Mouse (Mus musculus) common myeloid progenitor, adult 5-6 weeks (primary cell): ENCODE data around the gene Celf1. TPM values are rescaled to one million over a fixed set of nuclear protein-coding genes. Genes with fewer than 3 reads are reported as not detected.
A peak's percentile ranks its signal among the peaks of the same experiment; 100 is the strongest.

Experiments
- ATAC-seq: replicated peaks from 2 replicates; pipeline ENCODE4 v1.8.0; 2016; ENCODE audit warnings: low read depth, mild to moderate bottlenecking, moderate TSS enrichment, inconsistent platforms; ENCODE audit not compliant: poor library complexity, severe bottlenecking
- total RNA-seq: library from RNA; stranded (forward); fragments of 200-1000, 187-1606 nt; gene quantifications from 2 replicates; pipeline ENCODE4 v1.2.3, GENCODE M21; 2017

Gene Celf1
- total RNA-seq, 1 experiment from 2014 or later: 52.0 TPM

DNA sequence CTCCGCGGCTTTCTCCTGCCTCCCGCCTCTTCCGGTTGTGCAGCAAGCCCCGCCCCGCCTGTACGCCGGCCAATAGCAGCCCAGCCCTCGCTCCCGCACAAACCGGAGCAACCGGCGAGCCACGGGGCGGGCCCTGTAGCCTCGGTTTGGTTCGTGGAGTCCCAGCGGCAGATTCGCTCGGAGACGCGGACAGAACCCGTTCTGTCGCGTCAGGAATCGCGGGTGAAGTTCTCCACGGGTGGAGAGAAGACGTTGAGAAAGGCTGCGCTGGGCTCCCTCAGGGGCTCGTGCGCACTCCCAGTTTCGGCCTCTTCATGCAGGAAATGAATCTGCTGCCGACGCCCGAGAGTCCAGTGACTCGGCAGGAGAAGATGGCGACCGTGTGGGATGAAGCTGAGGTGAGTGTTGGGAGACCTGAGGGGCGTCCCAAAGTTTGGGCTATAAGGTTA lies 113.8 kb downstream of the Celf1 start, which contains the start of gene Psmc3:
Gene Psmc3 (plus strand): TSS at position 76 of the 449 bp plus-strand sequence.
- peak; percentile 99 for ATAC-seq

DNA sequence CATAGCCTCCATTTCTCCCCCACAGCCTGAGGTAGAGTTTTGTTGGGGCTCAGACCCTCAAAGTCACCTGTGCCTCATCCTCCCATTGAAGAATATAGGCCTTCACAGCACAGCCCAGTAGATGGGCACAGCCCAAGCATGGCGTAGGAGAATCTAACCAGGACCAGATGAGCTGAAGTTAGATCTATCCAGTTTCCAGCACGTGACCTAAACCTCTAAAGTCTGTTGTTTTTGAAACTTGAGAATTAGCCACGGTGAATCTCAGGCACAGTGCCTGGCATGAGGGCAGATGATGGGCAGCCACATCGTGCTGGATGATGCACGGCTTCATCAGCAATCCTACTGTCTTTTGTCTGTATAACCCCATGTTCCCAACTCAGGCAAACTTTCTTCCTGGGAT lies 118.3 kb downstream of the Celf1 start:
- ATAC-seq: no peak

- no peak for ATAC-seq
Measured at GRCm38 (mm10) chr2:91059376-91059775, 119.2 kb downstream of the Celf1 start.

DNA sequence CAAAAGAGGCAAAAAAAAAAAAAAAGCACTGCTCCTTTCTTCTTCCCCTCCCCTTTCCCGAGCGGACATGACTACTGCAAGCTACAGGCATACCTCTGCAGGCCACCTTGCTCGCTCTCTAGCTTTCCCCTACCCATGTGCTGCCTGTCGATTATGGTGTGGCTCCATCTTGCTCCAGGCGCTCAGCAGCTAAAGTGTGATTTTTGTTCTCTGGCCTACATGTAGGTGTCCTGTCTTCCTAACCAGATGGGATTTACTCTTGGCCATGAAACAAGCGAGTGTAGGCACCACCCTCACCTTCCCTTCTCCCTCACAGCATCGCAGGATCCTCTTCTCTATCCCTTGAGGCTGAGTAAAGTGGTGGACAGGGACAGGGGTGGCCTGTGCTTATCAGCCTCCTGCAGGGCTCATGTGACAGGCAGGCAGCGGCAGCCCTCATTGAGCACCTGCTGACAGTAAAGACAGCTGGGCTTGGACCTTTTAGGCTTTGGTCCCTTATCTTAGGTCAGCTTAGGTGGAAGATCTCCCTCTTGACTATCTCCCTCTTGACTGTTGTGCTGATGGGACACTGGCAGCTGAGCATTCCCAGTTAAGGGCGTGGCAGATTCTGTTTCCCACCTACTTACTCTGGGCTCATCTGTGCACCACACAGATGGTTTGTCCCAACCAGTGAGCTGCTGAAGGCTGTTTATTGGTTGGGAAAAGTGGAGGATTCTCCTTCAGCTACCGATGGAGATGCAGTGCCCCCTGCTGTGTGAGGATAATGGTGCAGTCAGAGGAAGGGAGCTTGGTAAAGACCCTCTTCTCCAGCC lies 120.6 kb downstream of the Celf1 start:
- peak; percentile 39; the same call in 1 of the 2 replicates for ATAC-seq

GRCm38 (mm10) chr2:91061849-91062481 lies 121.8 kb downstream of the Celf1 start:
- no peak for ATAC-seq

DNA sequence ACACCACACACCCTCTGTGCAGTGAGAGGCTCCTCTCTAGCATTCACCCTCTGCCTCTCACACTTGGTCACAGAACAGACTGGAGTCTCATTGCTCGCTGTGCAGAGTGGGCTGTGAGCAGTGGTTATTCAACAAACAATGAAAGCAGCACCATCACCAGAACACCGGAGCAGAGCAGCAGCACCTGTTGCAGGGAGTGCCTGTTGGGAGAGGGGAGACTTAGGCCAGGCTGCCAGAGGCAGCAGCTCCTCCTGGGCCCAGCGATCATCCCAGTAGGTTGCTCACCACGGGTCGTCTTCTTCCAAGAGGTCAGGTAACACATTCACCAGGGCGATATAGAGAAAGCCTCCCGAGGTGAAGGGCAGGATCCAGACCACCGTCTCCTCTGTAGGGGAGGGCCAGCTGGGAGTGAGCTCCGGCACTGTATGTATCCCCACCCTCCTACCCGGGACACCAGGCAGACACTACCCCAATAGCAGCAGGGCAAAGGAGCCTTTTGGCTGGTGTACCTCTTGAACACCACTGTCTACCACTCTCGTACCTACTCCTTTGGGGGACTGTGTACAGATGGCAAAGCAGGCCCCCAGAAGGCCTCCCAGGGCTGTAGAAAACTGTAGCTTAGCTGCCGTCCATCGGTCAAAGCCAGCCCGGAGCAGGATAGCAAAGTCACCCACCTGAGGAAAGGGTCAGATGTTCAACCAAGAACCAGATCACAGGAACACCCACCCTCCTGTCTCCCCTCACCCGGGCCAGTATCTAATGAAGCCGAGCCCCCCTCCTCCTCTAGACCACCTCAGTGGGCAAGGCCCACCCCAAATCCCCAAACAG lies 122.8 kb downstream of the Celf1 start:
- no peak for ATAC-seq

DNA sequence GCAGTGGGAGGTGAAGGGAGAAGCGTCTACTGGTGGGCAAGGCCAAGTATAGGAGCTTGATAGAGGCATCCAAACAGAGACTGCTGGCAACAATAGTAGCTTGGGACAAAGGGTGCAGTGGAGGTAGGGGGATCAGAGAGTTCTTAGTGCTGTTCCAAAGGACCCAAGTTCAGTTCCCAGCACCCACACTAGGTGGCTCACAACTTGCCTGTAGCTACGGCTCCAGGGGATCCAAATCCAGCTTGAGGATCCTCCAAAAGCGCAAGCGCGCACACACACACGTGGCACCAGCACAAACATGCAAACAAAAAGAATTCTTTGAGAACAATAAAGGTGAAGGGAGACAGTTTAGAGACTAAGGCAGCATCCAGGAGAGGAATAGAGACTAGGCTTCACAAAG lies 124.0 kb downstream of the Celf1 start:
- no peak for ATAC-seq

- peak; percentile 37 for ATAC-seq
Measured at GRCm38 (mm10) chr2:91065544-91065943, 125.4 kb downstream of the Celf1 start.

DNA sequence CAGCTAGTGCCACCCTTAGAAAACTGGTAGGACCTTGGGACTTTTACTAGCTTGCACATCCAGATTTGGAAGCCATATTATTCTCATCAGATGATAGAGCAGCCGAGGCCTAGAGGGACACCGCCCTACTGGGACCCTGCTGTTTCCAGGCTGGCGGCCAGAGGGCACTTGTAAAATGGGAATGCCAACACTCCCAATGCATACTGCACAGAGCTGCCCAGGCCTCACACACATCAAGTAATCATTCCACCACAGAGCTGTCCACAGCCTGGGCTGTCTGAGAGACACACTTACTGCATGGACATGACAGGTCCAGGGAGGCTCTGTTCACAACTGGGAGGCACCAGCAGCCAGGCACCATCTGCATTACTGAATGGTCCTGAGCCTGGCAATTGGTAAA lies 126.3 kb downstream of the Celf1 start:
- no peak for ATAC-seq

DNA sequence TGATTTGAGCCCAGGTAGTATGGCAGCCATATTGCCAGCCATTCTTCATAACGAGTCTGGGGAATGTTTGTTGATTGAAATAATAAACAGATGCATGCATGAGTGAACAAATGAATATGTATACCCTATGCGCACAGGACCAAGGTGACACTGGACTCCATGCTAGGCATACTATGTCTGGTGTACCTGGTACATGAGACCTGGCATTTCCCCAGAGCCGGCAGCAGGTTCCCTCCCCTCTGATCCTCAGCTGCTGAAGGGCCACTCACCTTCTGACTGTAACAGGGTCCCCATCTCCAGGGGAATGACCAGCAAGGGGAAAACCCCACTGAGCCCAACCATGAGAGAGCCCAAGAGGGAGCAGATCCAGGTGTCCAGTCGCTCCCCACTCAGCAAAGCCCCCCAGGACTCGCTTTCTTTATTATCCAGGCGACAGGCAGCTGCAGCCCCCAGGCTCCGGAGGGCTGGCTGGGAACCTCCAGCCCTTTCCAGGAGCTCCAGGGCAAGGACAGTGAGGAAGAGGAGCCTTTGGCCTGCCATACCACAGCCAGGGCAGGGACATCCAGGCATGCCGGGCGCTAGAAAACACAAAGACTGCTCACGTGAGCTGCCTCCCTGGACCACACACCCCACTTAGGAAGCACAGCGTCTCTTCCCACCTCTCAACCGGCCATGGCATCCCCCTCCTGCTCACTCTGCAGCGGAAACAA lies 128.1 kb downstream of the Celf1 start:
- no peak for ATAC-seq

DNA sequence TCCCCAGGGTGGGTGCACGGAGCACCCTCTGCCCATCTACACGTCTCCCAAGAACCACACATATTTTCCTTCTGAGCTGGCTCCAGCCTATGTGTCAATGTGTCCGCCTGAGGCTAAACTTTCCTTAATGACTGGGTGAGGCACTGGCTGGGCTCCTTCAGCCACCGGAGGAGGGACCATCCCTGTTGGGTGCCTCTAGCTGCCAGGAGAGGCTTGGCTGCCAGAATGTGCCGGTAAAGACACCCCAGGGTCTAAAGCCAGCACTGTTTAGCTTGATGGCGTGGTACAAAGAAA lies 128.6 kb downstream of the Celf1 start:
- no peak for ATAC-seq

Other genes with a start within 250 kb of the Celf1 start
- 148 and 165 TPM in 2 replicates for gene Fnbp4, start 195.0 kb upstream of the Celf1 start, total RNA-seq
- not detected in 2 replicates for gene Agbl2, start 157.7 kb upstream of the Celf1 start, total RNA-seq
- 139 and 181 TPM in 2 replicates for gene Mtch2, start 93.2 kb upstream of the Celf1 start, total RNA-seq
- gene C1qtnf4, start 54.5 kb upstream of the Celf1 start, total RNA-seq: not detected in 2 replicates
- 26.1 and 35.8 TPM in 2 replicates for gene Kbtbd4, start 35.6 kb upstream of the Celf1 start, total RNA-seq
- gene Ndufs3, start 35.6 kb upstream of the Celf1 start, total RNA-seq: 77.5 and 102 TPM in 2 replicates
- gene Rapsn, start 95.2 kb downstream of the Celf1 start, total RNA-seq: 3.9 and 5.0 TPM in 2 replicates
- gene Psmc3, start 113.6 kb downstream of the Celf1 start, total RNA-seq: 227 and 246 TPM in 2 replicates
- 8.9 and 10.7 TPM in 2 replicates for gene Slc39a13, start 130.0 kb downstream of the Celf1 start, total RNA-seq
- gene Spi1, start 142.0 kb downstream of the Celf1 start, total RNA-seq: 64.4 and 74.3 TPM in 2 replicates
- gene Mybpc3, start 177.8 kb downstream of the Celf1 start, total RNA-seq: 0.09 and 0.15 TPM in 2 replicates
- 46.4 and 55.6 TPM in 2 replicates for gene Madd, start 243.5 kb downstream of the Celf1 start, total RNA-seq